In genomic region chr6:73433912-73434311, GRCm38 (mm10) we compare ENCODE assay signal across 25 mouse cellular contexts. TPM values are rescaled to one million over a fixed set of nuclear protein-coding genes. Genes with fewer than 3 reads are reported as not detected.
DNase-seq lines count a peak whose midpoint lies in the region; ATAC-seq and TF ChIP-seq lines count a peak whose summit lies in the region.
"Had no signal": no experiment of that assay in that cellular context is flagged by ENCODE, and none has a peak within 500 bp of the region (broad histone marks: within the 10 kb centered on the region; RNA-seq: fewer than 3 reads in every experiment).

No protein-coding gene starts in this region.

- peaks cover 43% of the 10 kb centered on the region for H3K27me3 ChIP-seq in forebrain, embryonic 10.5 days (ENCODE audit: poor library complexity, severe bottlenecking)
- no peaks in the 10 kb centered on the region for H3K27me3 ChIP-seq in forebrain, postnatal 0 days (ENCODE audit: insufficient read depth, low read length)
- peaks cover 9% of the 10 kb centered on the region; the same call in 1 of the 2 replicates for H3K27me3 ChIP-seq in midbrain, embryonic 11.5 days (ENCODE audit: control insufficient read depth, insufficient read depth, low read length)
- no peaks in the 10 kb centered on the region for H3K27me3 ChIP-seq in midbrain, postnatal 0 days (ENCODE audit: insufficient read depth, low read length)
- H3K27me3 ChIP-seq in forebrain, embryonic 13.5 days, result peaks cover 4% of the 10 kb centered on the region
- no peaks in the 10 kb centered on the region for H3K27me3 ChIP-seq in cerebellum, adult 2 months (ENCODE audit: control insufficient read depth, insufficient read depth, low read length)
- H3K27me3 ChIP-seq: heart, embryonic 13.5 days; hindbrain, embryonic 12.5 days had no signal

- H3K36me3 ChIP-seq in forebrain, embryonic 10.5 days (replicated peaks), result no peaks in the 10 kb centered on the region
- H3K36me3 ChIP-seq in forebrain, postnatal 0 days (ENCODE audit: insufficient read depth), result no peaks in the 10 kb centered on the region
- no peaks in the 10 kb centered on the region for H3K36me3 ChIP-seq in midbrain, embryonic 11.5 days (ENCODE audit: control insufficient read depth, insufficient read depth, low read length)
- H3K36me3 ChIP-seq in midbrain, postnatal 0 days (ENCODE audit: insufficient read depth, low read length), result no peaks in the 10 kb centered on the region
- no peaks in the 10 kb centered on the region for H3K36me3 ChIP-seq in forebrain, embryonic 13.5 days (ENCODE audit: poor library complexity, severe bottlenecking)
- H3K36me3 ChIP-seq: embryonic facial prominence, embryonic 10.5 days; heart, embryonic 13.5 days; hindbrain, embryonic 12.5 days had no signal

- 0 out of 2 replicates have a peak overlapping the region, but pooled peaks have one; percentile 22 for H3K27ac ChIP-seq in forebrain, embryonic 10.5 days
- no peak overlapping the region for H3K27ac ChIP-seq in forebrain, postnatal 0 days (ENCODE audit: low read depth, low read length)
- H3K27ac ChIP-seq in midbrain, embryonic 11.5 days (ENCODE audit: low read depth, low read length), result no peak overlapping the region
- no peak overlapping the region for H3K27ac ChIP-seq in midbrain, postnatal 0 days (ENCODE audit: low read depth, low read length)
- no peak overlapping the region for H3K27ac ChIP-seq in forebrain, embryonic 13.5 days
- no peak overlapping the region for H3K27ac ChIP-seq in cerebellum, adult 2 months (ENCODE audit: insufficient read depth, low read length)
- H3K27ac ChIP-seq: embryonic facial prominence, embryonic 10.5 days; gastrocnemius, adult 2 months; heart, embryonic 13.5 days; hindbrain, embryonic 12.5 days had no signal

- no peak for DNase-seq in forebrain, embryonic 10.5 days (ENCODE audit: extremely low spot score, low spot score)
- no peak for DNase-seq in forebrain, postnatal 0 days
- DNase-seq in midbrain, embryonic 11.5 days (ENCODE audit: low spot score, missing footprints), result no peak
- DNase-seq in midbrain, postnatal 0 days (ENCODE audit: low spot score), result no peak
- peak; percentile 8 for DNase-seq in retina, embryonic 14.5 days (ENCODE audit: low spot score)
- no peak for DNase-seq in heart, adult 18-20 months
- no peak for DNase-seq in cerebellum, adult 2 months
- DNase-seq: adrenal gland, postnatal 14 days; cerebellum, adult 18-20 months; cerebellum, postnatal 10 days; gastrocnemius, adult 2 months; gastrocnemius, postnatal 25 days; heart, postnatal 4 days had no signal

- H3K9ac ChIP-seq in forebrain, postnatal 0 days, result no peak overlapping the region
- no peak overlapping the region for H3K9ac ChIP-seq in midbrain, embryonic 11.5 days (ENCODE audit: low read length)
- no peak overlapping the region for H3K9ac ChIP-seq in midbrain, postnatal 0 days (replicated peaks; ENCODE audit: low read length, poor library complexity, severe bottlenecking)
- H3K9ac ChIP-seq in forebrain, embryonic 13.5 days, result no peak overlapping the region
- H3K9ac ChIP-seq: heart, embryonic 13.5 days; hindbrain, embryonic 12.5 days had no signal

- WGBS in forebrain, embryonic 10.5 days, result 16% methylated on average over 3 of the region's 3 CpGs
- WGBS in forebrain, postnatal 0 days, result 5% methylated on average over 3 of the region's 3 CpGs
- WGBS in midbrain, embryonic 11.5 days, result 5% methylated on average over 3 of the region's 3 CpGs
- 12% methylated on average over 3 of the region's 3 CpGs for WGBS in midbrain, postnatal 0 days
- WGBS in forebrain, embryonic 13.5 days, result 5% methylated on average over 3 of the region's 3 CpGs
- WGBS in cerebellum, adult 2 months, result 64% methylated on average over 3 of the region's 3 CpGs

- peaks cover 19% of the 10 kb centered on the region for H3K4me1 ChIP-seq in forebrain, embryonic 10.5 days
- H3K4me1 ChIP-seq in forebrain, postnatal 0 days (ENCODE audit: insufficient read depth), result no peaks in the 10 kb centered on the region
- H3K4me1 ChIP-seq in midbrain, embryonic 11.5 days (ENCODE audit: control insufficient read depth, insufficient read depth, low read length), result peaks cover 6% of the 10 kb centered on the region
- no peaks in the 10 kb centered on the region for H3K4me1 ChIP-seq in midbrain, postnatal 0 days (ENCODE audit: insufficient read depth, low read length)
- peaks cover 2% of the 10 kb centered on the region for H3K4me1 ChIP-seq in forebrain, embryonic 13.5 days
- H3K4me1 ChIP-seq in cerebellum, adult 2 months (ENCODE audit: control insufficient read depth, insufficient read depth, low read length), result peaks cover 12% of the 10 kb centered on the region
- H3K4me1 ChIP-seq: heart, embryonic 13.5 days had no signal

- no peak for TF ChIP-seq CTCF in forebrain, postnatal 0 days (IDR thresholded peaks at IDR 0.05; ENCODE audit: low read depth)
- TF ChIP-seq CTCF in midbrain, postnatal 0 days (IDR thresholded peaks at IDR 0.05), result no peak
- TF ChIP-seq CTCF in cerebellum, adult 2 months (IDR thresholded peaks at IDR 0.05; ENCODE audit: borderline replicate concordance, insufficient read depth, low read depth, low read length), result no peak

- H3K4me2 ChIP-seq in forebrain, postnatal 0 days (ENCODE audit: low read depth), result no peak overlapping the region
- H3K4me2 ChIP-seq in midbrain, embryonic 11.5 days, result no peak overlapping the region
- H3K4me2 ChIP-seq in midbrain, postnatal 0 days (ENCODE audit: low read depth, low read length, poor library complexity, severe bottlenecking), result no peak overlapping the region
- H3K4me2 ChIP-seq in forebrain, embryonic 13.5 days, result no peak overlapping the region
- H3K4me2 ChIP-seq: heart, embryonic 13.5 days; hindbrain, embryonic 12.5 days had no signal

- H3K4me3 ChIP-seq in forebrain, embryonic 10.5 days, result no peak overlapping the region
- H3K4me3 ChIP-seq in forebrain, postnatal 0 days (ENCODE audit: low read depth, low read length), result no peak overlapping the region
- H3K4me3 ChIP-seq in midbrain, embryonic 11.5 days (ENCODE audit: low read depth, low read length), result no peak overlapping the region
- H3K4me3 ChIP-seq in midbrain, postnatal 0 days (ENCODE audit: low read depth, low read length), result no peak overlapping the region
- no peak overlapping the region for H3K4me3 ChIP-seq in forebrain, embryonic 13.5 days
- no peak overlapping the region for H3K4me3 ChIP-seq in cerebellum, adult 2 months (replicated peaks; ENCODE audit: insufficient read depth, low read depth, low read length)
- H3K4me3 ChIP-seq: embryonic facial prominence, embryonic 10.5 days; gastrocnemius, adult 2 months; heart, embryonic 13.5 days; hindbrain, embryonic 12.5 days had no signal

- 0 out of 2 replicates have a peak, but pooled peaks cover 3% of the 10 kb centered on the region for H3K9me3 ChIP-seq in forebrain, embryonic 10.5 days
- H3K9me3 ChIP-seq in forebrain, postnatal 0 days (ENCODE audit: low read length), result no peaks in the 10 kb centered on the region
- no peaks in the 10 kb centered on the region for H3K9me3 ChIP-seq in midbrain, embryonic 11.5 days (ENCODE audit: control insufficient read depth, low read length)
- no peaks in the 10 kb centered on the region for H3K9me3 ChIP-seq in midbrain, postnatal 0 days (ENCODE audit: low read length)
- no peaks in the 10 kb centered on the region for H3K9me3 ChIP-seq in forebrain, embryonic 13.5 days (replicated peaks)
- H3K9me3 ChIP-seq: embryonic facial prominence, embryonic 10.5 days; heart, embryonic 13.5 days; hindbrain, embryonic 12.5 days had no signal

- ATAC-seq in forebrain, postnatal 0 days, result no peak
- peak; percentile 76 for ATAC-seq in midbrain, embryonic 11.5 days (ENCODE audit: low FRiP score)
- no peak for ATAC-seq in midbrain, postnatal 0 days (ENCODE audit: low FRiP score)
- ATAC-seq in forebrain, embryonic 13.5 days, result peak; percentile 68; the same call in 1 of the 2 replicates
- ATAC-seq: hindbrain, embryonic 16.5 days; inflammation-experienced regulatory T-cells, adult 6 months; intestine, postnatal 0 days had no signal

- TF ChIP-seq POLR2A in cerebellum, adult 2 months (IDR thresholded peaks at IDR 0.05; ENCODE audit: borderline replicate concordance, insufficient read depth, low read length), result no peak

RNA-seq across cellular contexts. Expression of gene 4931417E11Rik, which starts 35.6 kb away (rescaled TPM):
- not detected in 2 replicates for polyA plus RNA-seq in forebrain, embryonic 10.5 days (2016; fragmentation: Nextera tagmentation; extraction: Ambion mirVana)
- total RNA-seq in forebrain, postnatal 0 days (2014; rRNA removed), result not detected in 2 replicates
- not detected in 2 replicates for polyA plus RNA-seq in forebrain, postnatal 0 days (2015; fragmentation: Nextera tagmentation; extraction: Ambion mirVana)
- polyA plus RNA-seq in midbrain, embryonic 11.5 days (2014; fragmentation: Nextera tagmentation; extraction: Ambion mirVana), result not detected in 2 replicates
- total RNA-seq in midbrain, postnatal 0 days (2014; rRNA removed), result not detected in 2 replicates
- polyA plus RNA-seq in midbrain, postnatal 0 days (2015; fragmentation: Nextera tagmentation; extraction: Ambion mirVana), result not detected in 2 replicates
- not detected in 2 replicates for polyA plus RNA-seq in forebrain, embryonic 13.5 days (2015; fragmentation: Nextera tagmentation; extraction: Ambion mirVana)
- not detected for total RNA-seq in heart, adult 18-20 months (2021)
- not detected in 2 replicates for polyA plus RNA-seq in cerebellum, adult 2 months (2012; rRNA removed)
- total RNA-seq: adrenal gland, postnatal 14 days; gastrocnemius, adult 2 months; gastrocnemius, postnatal 25 days; granulocyte monocyte progenitor cell, adult 5-6 weeks; heart, postnatal 4 days; MEL had no signal
- polyA plus RNA-seq: C2C12; embryonic facial prominence, embryonic 10.5 days; embryonic facial prominence, embryonic 14.5 days; heart, embryonic 13.5 days; heart, postnatal 0 days; hindbrain, embryonic 12.5 days; hindbrain, embryonic 16.5 days; inflammation-experienced regulatory T-cells, adult 6 months; intestine, postnatal 0 days had no signal

Comparison
In these comparisons a context has a peak if more than half of its experiments do, and no peak if none do; other contexts are left out.
1. ATAC-seq: peak in midbrain, embryonic 11.5 days (single experiment) and forebrain, embryonic 13.5 days (single experiment); none in forebrain, postnatal 0 days (single experiment) and midbrain, postnatal 0 days (single experiment).